Mouse (Mus musculus): ENCODE measurements around the gene Tmem41b. TPM values are rescaled to one million over a fixed set of nuclear protein-coding genes. Genes with fewer than 3 reads are reported as not detected.

The Tmem41b gene
- total and polyA plus RNA-seq, 3 experiments, result 45.9 to 86.9 TPM; not detected in 1

DNA sequence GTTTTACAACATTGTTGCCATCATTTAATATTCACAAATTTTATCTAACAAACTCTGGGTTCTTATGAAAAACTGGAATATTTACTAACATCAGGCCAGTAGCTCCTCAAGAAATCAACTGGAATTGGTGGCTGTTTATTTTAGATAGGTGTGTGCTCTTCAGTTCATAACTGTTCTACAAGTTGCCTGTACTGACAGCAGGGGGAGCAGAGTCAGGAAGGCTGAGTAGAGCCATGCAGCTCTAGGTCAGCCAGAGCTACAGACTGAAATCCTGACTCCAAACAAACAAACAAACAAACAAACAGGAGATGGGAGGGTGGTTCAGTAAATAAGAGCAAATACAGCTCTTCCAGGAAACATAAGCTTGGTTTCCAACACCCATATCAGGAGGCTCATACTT is 57.1 kb downstream of the Tmem41b start:
- H3K27ac ChIP-seq (ENCODE audit: control insufficient read depth, low read depth, low read length), result no peak overlapping the region
- peak in 2 of 3 experiments; percentile 19 to 37; a peak in 3 of 6 replicates for TF ChIP-seq CTCF (IDR thresholded peaks at IDR 0.05 in 2 of 3, conservative IDR thresholded peaks at IDR 0.05 in 1 of 3; ENCODE audit: control insufficient read depth in 1 of 3, insufficient read depth in 1 of 3, low read depth in 2 of 3, low read length in 3 of 3, poor library complexity in 1 of 3, severe bottlenecking in 1 of 3)
- peak; percentile 50 for TF ChIP-seq SMC3 (IDR thresholded peaks at IDR 0.05; ENCODE audit: low read depth, low read length)
- TF ChIP-seq RCOR1 (IDR thresholded peaks at IDR 0.05; ENCODE audit: low read depth, low read length), result no peak
- no peak for TF ChIP-seq CHD2 (IDR thresholded peaks at IDR 0.05; ENCODE audit: low read length)
- TF ChIP-seq ZC3H11A (IDR thresholded peaks at IDR 0.05; ENCODE audit: low read depth, low read length), result 0 out of 2 replicates have a peak, but pooled peaks have one; percentile 16
- TF ChIP-seq UBTF (IDR thresholded peaks at IDR 0.05; ENCODE audit: borderline replicate concordance, insufficient read depth, low read depth, low read length), result no peak
- TF ChIP-seq RAD21 (IDR thresholded peaks at IDR 0.05; ENCODE audit: low read depth, low read length), result peak; percentile 11
- TF ChIP-seq NRF1 (IDR thresholded peaks at IDR 0.05; ENCODE audit: insufficient read depth, low read depth, low read length, poor library complexity, severe bottlenecking), result no peak
- no peak overlapping the region for H3K9ac ChIP-seq (ENCODE audit: control insufficient read depth, low read depth, low read length, poor library complexity, severe bottlenecking)
- H3K4me3 ChIP-seq (ENCODE audit: control insufficient read depth in 1 of 2, insufficient read depth in 1 of 2, low read depth in 2 of 2, low read length in 2 of 2), result no peak overlapping the region
- no peaks in the 10 kb centered on the region for H3K79me2 ChIP-seq (ENCODE audit: control insufficient read depth, insufficient read depth, low read length, poor library complexity)
- H3K9me3 ChIP-seq (replicated peaks; ENCODE audit: insufficient read depth, low read length), result no peaks in the 10 kb centered on the region
- H3K36me3 ChIP-seq (ENCODE audit: control insufficient read depth in 1 of 2, insufficient read depth in 2 of 2, low read length in 2 of 2), result peaks cover 0 to 13% of the 10 kb centered on the region in 2 experiments; a peak in 2 of 4 replicates
- H3K27me3 ChIP-seq (ENCODE audit: control insufficient read depth in 1 of 2, insufficient read depth in 2 of 2, low read length in 2 of 2), result no peaks in the 10 kb centered on the region
- H3K4me1 ChIP-seq (ENCODE audit: control insufficient read depth in 1 of 2, insufficient read depth in 2 of 2, low read length in 2 of 2), result no peaks in the 10 kb centered on the region
- DNase-seq (ENCODE audit: low read depth, low spot score), result no peak

DNA sequence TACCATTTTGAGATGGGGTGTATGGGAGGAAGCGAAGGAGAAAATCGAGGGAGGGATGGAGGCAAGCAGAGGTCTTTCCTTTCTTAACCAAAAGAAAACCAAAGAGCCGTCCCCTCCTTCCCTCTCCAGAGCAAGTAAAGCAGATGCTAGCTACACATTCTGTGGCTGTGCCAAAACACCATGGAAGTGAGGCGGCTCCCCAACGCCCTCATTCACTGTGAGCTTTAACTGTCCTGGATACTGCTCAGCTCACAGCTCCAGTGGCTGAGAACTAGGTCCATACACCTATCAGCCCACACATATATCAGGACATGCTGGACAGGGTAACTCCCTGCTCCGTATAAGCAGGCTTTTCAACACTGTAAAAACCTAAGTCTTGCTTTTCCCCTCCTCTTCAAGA is 58.4 kb downstream of the Tmem41b start:
- no peaks in the 10 kb centered on the region for H3K79me2 ChIP-seq (ENCODE audit: control insufficient read depth, insufficient read depth, low read length, poor library complexity)
- no peak for TF ChIP-seq RCOR1 (IDR thresholded peaks at IDR 0.05; ENCODE audit: low read depth, low read length)
- no peak for TF ChIP-seq GABPA (IDR thresholded peaks at IDR 0.05; ENCODE audit: low read depth, low read length)
- TF ChIP-seq CTCF (IDR thresholded peaks at IDR 0.05 in 2 of 3, conservative IDR thresholded peaks at IDR 0.05 in 1 of 3; ENCODE audit: control insufficient read depth in 1 of 3, insufficient read depth in 1 of 3, low read depth in 2 of 3, low read length in 3 of 3, poor library complexity in 1 of 3, severe bottlenecking in 1 of 3), result no peak
- no peak for TF ChIP-seq RAD21 (IDR thresholded peaks at IDR 0.05; ENCODE audit: low read depth, low read length)
- no peak for TF ChIP-seq MAFK (IDR thresholded peaks at IDR 0.05; ENCODE audit: borderline replicate concordance, low read depth, low read length)
- no peak for TF ChIP-seq JUND (IDR thresholded peaks at IDR 0.05; ENCODE audit: low read depth, low read length)
- TF ChIP-seq POLR2AphosphoS2 (IDR thresholded peaks at IDR 0.05; ENCODE audit: low read length), result no peak
- no peak for TF ChIP-seq MAZ (IDR thresholded peaks at IDR 0.05; ENCODE audit: low read depth, low read length)
- TF ChIP-seq TAL1 (IDR thresholded peaks at IDR 0.05; ENCODE audit: low read length), result no peak
- no peak overlapping the region for H3K27ac ChIP-seq (ENCODE audit: control insufficient read depth, low read depth, low read length)
- no peak overlapping the region for H3K9ac ChIP-seq (ENCODE audit: control insufficient read depth, low read depth, low read length, poor library complexity, severe bottlenecking)
- H3K36me3 ChIP-seq (ENCODE audit: control insufficient read depth in 1 of 2, insufficient read depth in 2 of 2, low read length in 2 of 2), result peaks cover 4 to 9% of the 10 kb centered on the region in 2 experiments; a peak in 3 of 4 replicates
- H3K9me3 ChIP-seq (replicated peaks; ENCODE audit: insufficient read depth, low read length), result no peaks in the 10 kb centered on the region
- DNase-seq (ENCODE audit: low read depth, low spot score), result no peak
- no peak overlapping the region for H3K4me3 ChIP-seq (ENCODE audit: control insufficient read depth in 1 of 2, insufficient read depth in 1 of 2, low read depth in 2 of 2, low read length in 2 of 2)
- no peaks in the 10 kb centered on the region; a peak in 2 of 4 replicates for H3K4me1 ChIP-seq (ENCODE audit: control insufficient read depth in 1 of 2, insufficient read depth in 2 of 2, low read length in 2 of 2)
- no peaks in the 10 kb centered on the region for H3K27me3 ChIP-seq (ENCODE audit: control insufficient read depth in 1 of 2, insufficient read depth in 2 of 2, low read length in 2 of 2)

Measured in MEL (cell line).